Mouse (Mus musculus) midbrain, embryonic 16.5 days (tissue): ENCODE results near the gene Vmn1r4. TPM values are rescaled to one million over a fixed set of nuclear protein-coding genes. Genes with fewer than 3 reads are reported as not detected.

Experiments
- ATAC-seq: fragments of 200-750 bp; cut with Nextera tagmentation; 2 replicates; pipeline ENCODE4 v1.8.0; 2017; ENCODE audit warnings: moderate TSS enrichment
- H3K27ac ChIP-seq: fragments of 300-500 bp; sonication (generic); 2 replicates; pipeline ENCODE4 v1.5.1; 2014; ENCODE audit warnings: mild to moderate bottlenecking, low read length, mixed read lengths
- H3K27me3 ChIP-seq: fragments of 300-500 bp; sonication (generic); 2 replicates; pipeline ENCODE4 v1.6.1; 2014; ENCODE audit warnings: low read depth, low read length, mixed read lengths; ENCODE audit not compliant: control insufficient read depth, insufficient read depth
- H3K36me3 ChIP-seq: fragments of 300-500 bp; sonication (generic); 2 replicates; pipeline ENCODE4 v1.6.1; 2014; ENCODE audit warnings: mild to moderate bottlenecking, low read length, moderate library complexity, mixed read lengths; ENCODE audit not compliant: control insufficient read depth, insufficient read depth
- H3K4me1 ChIP-seq: fragments of 300-500 bp; sonication (generic); 2 replicates; pipeline ENCODE4 v1.6.1; 2014; ENCODE audit warnings: mild to moderate bottlenecking, low read length, mixed read lengths; ENCODE audit not compliant: control insufficient read depth, insufficient read depth
- H3K4me2 ChIP-seq: fragments of 300-500 bp; sonication (generic); 2 replicates; pipeline ENCODE4 v1.6.1; 2014; ENCODE audit warnings: mild to moderate bottlenecking, low read length, mixed read lengths
- H3K4me3 ChIP-seq: fragments of 300-500 bp; sonication (generic); 2 replicates; pipeline ENCODE4 v1.5.1; 2014; ENCODE audit warnings: low read depth, mild to moderate bottlenecking, low read length, moderate library complexity, mixed read lengths
- H3K9ac ChIP-seq: fragments of 300-500 bp; sonication (generic); 2 replicates; pipeline ENCODE4 v1.6.1; 2014; ENCODE audit warnings: low read depth, low read length, mixed read lengths
- H3K9me3 ChIP-seq: fragments of 300-500 bp; sonication (generic); replicated peaks from 2 replicates; pipeline ENCODE4 v1.6.1; 2014; ENCODE audit warnings: mild to moderate bottlenecking, low read length, mixed read lengths; ENCODE audit not compliant: control insufficient read depth, poor library complexity, severe bottlenecking
- WGBS: fragments of 180-500 bp; shearing (Covaris S2); extraction: QIAGEN DNeasy Blood & Tissue Kit; methylation state at CpG from one replicate; pipeline ENCODE4 v1.1.7; 2014; 5-methylcytosine and 5-hydroxymethylcytosine counted together
- polyA plus RNA-seq: library from polyadenylated mRNA; unstranded; fragments of >200 nt; fragmentation: Nextera tagmentation; extraction: Ambion mirVana; gene quantifications from 2 replicates; pipeline ENCODE4 v1.2.1, GENCODE M21; 2015

The Vmn1r4 gene
- polyA plus RNA-seq, result 0.76 and 0.92 TPM in 2 replicates

- peaks cover 2% of the 10 kb centered on the region; the same call in 1 of the 2 replicates for H3K9me3 ChIP-seq
- H3K9ac ChIP-seq, result peak within 1 kb of the TSS; percentile 84
- H3K4me3 ChIP-seq, result peak within 1 kb of the TSS; percentile 73
- H3K27me3 ChIP-seq, result no peaks in the 10 kb centered on the region
- H3K4me2 ChIP-seq, result peak within 1 kb of the TSS; percentile 65
- whole genome bisulfite sequencing, result 3% methylated on average over 64 of the region's 64 CpGs
- ATAC-seq, result peak; percentile 97
- peak within 1 kb of the TSS; percentile 89 for H3K27ac ChIP-seq
- peaks cover 19% of the 10 kb centered on the region for H3K4me1 ChIP-seq
- H3K36me3 ChIP-seq, result no peaks in the 10 kb centered on the region
Measured at GRCm38 (mm10) chr6:56923726-56924707, at the start of gene Vmn1r4, which contains the start of gene Nt5c3. Gene Vmn1r4 (plus strand): TSS chr6:56924015. Gene Nt5c3 (minus strand): TSS chr6:56923932.

GRCm38 (mm10) chr6:56876870-56877269 lies 46.9 kb upstream of the Vmn1r4 start:
- no peaks in the 10 kb centered on the region for H3K27me3 ChIP-seq
- WGBS, result 94% methylated on average over 4 of the region's 4 CpGs
- H3K9me3 ChIP-seq, result no peaks in the 10 kb centered on the region
- no peaks in the 10 kb centered on the region for H3K4me1 ChIP-seq
- H3K36me3 ChIP-seq, result no peaks in the 10 kb centered on the region
- H3K4me2 ChIP-seq, result no peak overlapping the region
- no peak for ATAC-seq
- no peak overlapping the region for H3K27ac ChIP-seq
- H3K4me3 ChIP-seq, result no peak overlapping the region
- no peak overlapping the region for H3K9ac ChIP-seq

DNA sequence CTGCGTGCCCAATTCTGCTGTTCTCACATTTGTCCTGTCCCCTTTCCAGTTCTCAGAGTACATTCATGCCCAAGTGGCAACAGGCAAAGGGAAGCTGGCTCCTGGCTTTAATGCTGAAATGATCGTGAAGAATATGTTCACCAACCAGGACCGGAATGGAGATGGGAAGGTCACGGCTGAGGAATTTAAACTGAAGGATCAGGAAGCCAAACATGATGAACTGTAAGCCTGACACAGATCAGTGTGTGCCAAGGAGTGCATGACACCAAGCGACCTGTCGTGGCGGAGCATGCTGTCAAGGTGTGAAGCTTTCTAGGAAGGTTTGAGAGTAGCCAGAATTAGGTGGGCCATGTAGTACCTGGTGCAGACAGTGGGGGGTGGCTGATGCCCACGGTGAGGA lies 45.8 kb upstream of the Vmn1r4 start:
- Histone ChIP-seq H3K36me3 (0 out of 2 replicates have a peak, but pooled peaks cover 4% of the 10 kb centered on the region), H3K4me2 (no peak overlapping the region), H3K9ac (no peak overlapping the region), H3K27me3 (no peaks in the 10 kb centered on the region), H3K9me3 (no peaks in the 10 kb centered on the region), H3K27ac (no peak overlapping the region), H3K4me1 (no peaks in the 10 kb centered on the region), H3K4me3 (no peak overlapping the region)
- 95% methylated on average over 8 of the region's 8 CpGs for WGBS
- ATAC-seq, result no peak

DNA sequence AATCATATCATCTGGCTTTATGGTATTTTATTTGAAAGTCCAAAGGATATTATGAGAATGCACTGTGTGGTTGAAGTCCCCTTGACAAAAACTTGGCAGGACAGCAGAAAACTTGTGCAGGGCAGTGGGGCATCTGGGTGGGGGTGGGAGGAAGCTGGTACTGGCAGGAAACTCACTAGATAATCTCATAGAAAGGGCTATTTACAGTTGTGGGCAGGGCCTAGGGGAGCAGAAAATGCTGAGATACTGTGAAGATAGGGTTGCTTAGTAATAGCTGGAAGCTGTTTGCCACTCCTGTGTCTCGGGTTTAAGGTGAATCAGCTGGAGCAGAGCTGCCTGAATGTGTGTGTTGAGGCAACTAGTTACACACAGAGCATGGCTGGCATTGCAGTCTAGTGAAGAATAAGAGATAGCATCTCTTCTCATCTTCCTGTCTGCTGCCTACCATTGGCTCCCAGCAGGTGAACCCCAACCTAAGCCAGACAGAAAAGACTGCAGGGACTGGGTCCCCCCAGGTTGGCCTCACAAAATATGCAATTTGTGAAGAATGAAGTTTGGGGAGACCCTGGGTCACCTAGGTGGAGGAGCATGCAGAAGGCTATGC lies 44.4 kb upstream of the Vmn1r4 start:
- no peak for ATAC-seq
- Histone ChIP-seq H3K9me3 (no peaks in the 10 kb centered on the region), H3K4me3 (no peak overlapping the region), H3K27ac (no peak overlapping the region), H3K4me2 (no peak overlapping the region), H3K36me3 (peaks cover 10% of the 10 kb centered on the region), H3K27me3 (no peaks in the 10 kb centered on the region), H3K9ac (no peak overlapping the region), H3K4me1 (no peaks in the 10 kb centered on the region)
- 84% methylated on average over 1 of the region's 1 CpGs for WGBS

DNA sequence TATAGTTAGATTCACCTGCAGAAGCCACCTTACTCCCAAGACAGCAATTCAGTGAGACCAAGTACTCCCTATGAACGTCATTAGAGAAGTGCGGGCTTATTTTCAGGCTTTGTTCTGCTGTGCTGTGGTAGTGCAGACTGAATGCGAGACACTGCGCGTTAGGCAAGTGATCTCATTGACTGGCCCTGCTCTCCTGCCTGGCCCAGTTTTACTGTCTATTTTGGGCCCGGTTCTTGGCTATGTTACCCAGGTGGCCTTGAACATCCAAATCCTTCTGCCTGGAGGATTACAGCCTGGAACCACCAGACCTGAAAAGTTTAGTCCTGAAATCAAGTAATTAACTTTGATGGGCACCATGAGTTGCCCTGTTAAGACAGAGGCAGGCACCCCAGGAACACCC lies 35.3 kb upstream of the Vmn1r4 start:
- H3K4me2 ChIP-seq, result no peak overlapping the region
- no peak for ATAC-seq

DNA sequence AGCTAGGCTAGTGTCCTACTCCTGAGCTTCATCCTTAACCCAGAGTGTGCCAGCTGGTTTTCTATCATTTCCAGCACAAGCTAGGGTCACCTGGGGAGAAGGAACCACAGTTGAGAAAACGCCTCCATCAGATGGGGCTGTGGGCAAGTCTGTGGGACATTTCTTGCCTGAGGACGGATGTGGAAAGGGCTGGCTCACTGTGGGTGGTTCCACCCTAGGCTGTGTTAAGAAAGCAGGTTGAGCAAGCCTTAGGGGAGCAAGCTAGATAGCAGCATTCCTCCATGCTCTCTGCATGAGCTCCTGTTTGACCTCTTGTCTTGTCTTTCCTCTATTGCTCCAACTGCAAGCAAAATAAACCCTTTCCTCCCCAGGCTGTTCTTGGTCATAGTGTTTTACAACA lies 33.1 kb upstream of the Vmn1r4 start:
- Histone ChIP-seq H3K27ac (no peak overlapping the region), H3K36me3 (peaks cover 25% of the 10 kb centered on the region; the same call in 1 of the 2 replicates), H3K9me3 (no peaks in the 10 kb centered on the region), H3K27me3 (no peaks in the 10 kb centered on the region), H3K9ac (no peak overlapping the region), H3K4me1 (no peaks in the 10 kb centered on the region), H3K4me2 (no peak overlapping the region), H3K4me3 (no peak overlapping the region)
- ATAC-seq, result no peak
- 94% methylated on average over 2 of the region's 2 CpGs for WGBS

More for the DNA sequence above, 35.3 kb upstream of the Vmn1r4 start:
- WGBS, result 91% methylated on average over 6 of the region's 6 CpGs
- H3K4me1 ChIP-seq, result no peaks in the 10 kb centered on the region
- no peaks in the 10 kb centered on the region for H3K9me3 ChIP-seq
- no peak overlapping the region for H3K9ac ChIP-seq
- H3K36me3 ChIP-seq, result peaks cover 26% of the 10 kb centered on the region
- H3K4me3 ChIP-seq, result no peak overlapping the region
- H3K27ac ChIP-seq, result no peak overlapping the region
- no peaks in the 10 kb centered on the region for H3K27me3 ChIP-seq

DNA sequence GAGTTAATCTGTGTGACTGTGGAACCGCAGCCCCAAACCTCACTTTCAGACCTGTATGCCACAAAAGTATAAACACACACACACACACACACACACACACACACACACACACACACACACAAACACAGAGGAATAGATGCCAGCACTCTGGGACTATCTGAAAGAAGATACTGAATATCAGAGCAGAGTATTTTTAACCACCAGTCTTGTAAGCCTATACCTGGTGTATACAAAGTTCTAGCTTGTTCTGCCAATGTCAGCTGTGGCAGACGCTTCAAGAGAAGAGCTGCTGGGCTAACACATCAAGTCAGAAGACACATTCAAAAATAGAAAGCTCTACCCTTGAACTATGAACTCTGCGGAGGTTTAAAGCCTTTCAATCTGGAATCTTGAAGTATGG lies 24.2 kb upstream of the Vmn1r4 start:
- no peak for ATAC-seq
- H3K4me2 ChIP-seq, result no peak overlapping the region
- H3K4me3 ChIP-seq, result no peak overlapping the region
- 88% methylated on average over 3 of the region's 3 CpGs for WGBS
- no peaks in the 10 kb centered on the region for H3K9me3 ChIP-seq
- H3K36me3 ChIP-seq, result no peaks in the 10 kb centered on the region
- peaks cover 10% of the 10 kb centered on the region for H3K4me1 ChIP-seq
- H3K9ac ChIP-seq, result no peak overlapping the region
- H3K27ac ChIP-seq, result no peak overlapping the region
- H3K27me3 ChIP-seq, result no peaks in the 10 kb centered on the region

DNA sequence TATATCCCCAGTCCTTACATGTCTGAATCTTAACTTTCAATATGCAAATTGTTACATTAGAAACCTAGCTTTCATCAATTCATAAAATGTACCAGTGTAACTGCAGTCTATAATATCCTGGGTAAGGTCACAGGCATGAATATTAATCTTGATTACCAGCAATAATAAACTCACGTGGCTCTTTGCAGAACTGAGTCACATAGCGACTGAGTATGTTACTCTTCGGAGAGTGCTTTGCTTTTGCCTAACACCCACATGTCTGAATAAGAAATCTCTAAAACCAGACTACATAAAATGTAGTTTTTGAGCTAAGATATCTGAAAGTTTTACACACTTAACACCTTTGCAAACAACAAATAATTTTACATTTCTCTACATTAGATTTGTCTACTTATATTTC lies 22.5 kb upstream of the Vmn1r4 start:
- peaks cover 10% of the 10 kb centered on the region for H3K4me1 ChIP-seq
- H3K9ac ChIP-seq, result no peak overlapping the region
- H3K27me3 ChIP-seq, result no peaks in the 10 kb centered on the region
- H3K36me3 ChIP-seq, result no peaks in the 10 kb centered on the region
- H3K9me3 ChIP-seq, result no peaks in the 10 kb centered on the region
- no peak overlapping the region for H3K4me3 ChIP-seq
- no peak overlapping the region for H3K27ac ChIP-seq
- no peak overlapping the region for H3K4me2 ChIP-seq
- WGBS, result 63% methylated on average over 3 of the region's 3 CpGs
- ATAC-seq, result no peak
